Mouse (Mus musculus) limb, embryonic 13.5 days (tissue): ENCODE data around the gene Zfp346. TPM values are rescaled to one million over a fixed set of nuclear protein-coding genes. Genes with fewer than 3 reads are reported as not detected.

ENCODE experiments used
- ATAC-seq: fragments of 200-750 bp; cut with Nextera tagmentation; 2 replicates; pipeline ENCODE4 v1.8.0; 2017; ENCODE audit warnings: low read depth, moderate number of reproducible peaks, moderate TSS enrichment; ENCODE audit not compliant: low FRiP score
- H3K27ac ChIP-seq: fragments of 300-500 bp; sonication (generic); 2 replicates; pipeline ENCODE4 v1.5.1; 2015; ENCODE audit warnings: inconsistent platforms, mild to moderate bottlenecking, moderate library complexity
- H3K27me3 ChIP-seq: fragments of 300-500 bp; sonication (generic); 2 replicates; pipeline ENCODE4 v1.6.1; 2015; ENCODE audit warnings: mild to moderate bottlenecking, inconsistent platforms
- H3K36me3 ChIP-seq: fragments of 300-500 bp; sonication (generic); 2 replicates; pipeline ENCODE4 v1.6.1; 2015; ENCODE audit warnings: inconsistent platforms, mild to moderate bottlenecking, moderate library complexity
- H3K4me1 ChIP-seq: fragments of 300-500 bp; sonication (generic); 2 replicates; pipeline ENCODE4 v1.6.1; 2015; ENCODE audit warnings: inconsistent platforms
- H3K4me2 ChIP-seq: fragments of 300-500 bp; sonication (generic); replicated peaks from 2 replicates; pipeline ENCODE4 v1.6.1; 2015; ENCODE audit warnings: inconsistent platforms, mild to moderate bottlenecking, moderate library complexity
- H3K4me3 ChIP-seq: fragments of 300-500 bp; sonication (generic); 2 replicates; pipeline ENCODE4 v1.5.1; 2015; ENCODE audit warnings: moderate library complexity, mild to moderate bottlenecking, inconsistent platforms
- H3K9ac ChIP-seq: fragments of 300-500 bp; sonication (generic); 2 replicates; pipeline ENCODE4 v1.6.1; 2015; ENCODE audit warnings: mild to moderate bottlenecking, inconsistent platforms
- H3K9me3 ChIP-seq: fragments of 300-500 bp; sonication (generic); 2 replicates; pipeline ENCODE4 v1.6.1; 2016; ENCODE audit warnings: inconsistent platforms
- WGBS: fragments of 180-500 bp; shearing (Covaris S2); methylation state at CpG from one replicate; pipeline ENCODE4 v1.1.7; 2015; 5-methylcytosine and 5-hydroxymethylcytosine counted together
- polyA plus RNA-seq: library from polyadenylated mRNA; unstranded; fragments of >200 nt; fragmentation: Nextera tagmentation; extraction: Ambion mirVana; gene quantifications from 2 replicates; pipeline ENCODE4 v1.2.1, GENCODE M21; 2015

The Zfp346 gene
- polyA plus RNA-seq, 1 experiment from 2014 or later, result 31.5 TPM

DNA sequence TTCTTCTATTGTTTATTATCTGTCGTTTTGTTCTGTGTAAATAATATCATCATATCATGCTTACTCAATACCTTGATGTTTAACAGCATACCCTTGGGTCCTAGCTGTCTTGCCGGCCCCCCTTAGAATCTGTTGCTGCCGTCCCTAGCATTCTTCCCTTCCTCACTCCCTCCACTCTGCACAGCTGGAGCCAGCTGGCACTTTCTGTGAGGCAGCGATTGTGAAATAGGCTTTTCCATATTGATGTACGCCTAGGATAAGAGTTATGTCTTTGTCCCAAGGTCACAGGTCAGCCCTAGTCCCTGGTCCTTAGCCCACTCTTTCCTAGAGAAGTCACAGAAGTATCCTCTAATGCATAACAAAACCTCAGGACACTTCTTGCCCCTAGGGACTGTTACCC lies 58.4 kb downstream of the Zfp346 start:
- no peaks in the 10 kb centered on the region for H3K4me1 ChIP-seq
- H3K4me3 ChIP-seq, result no peak overlapping the region
- H3K9ac ChIP-seq, result no peak overlapping the region
- no peak overlapping the region for H3K4me2 ChIP-seq
- H3K36me3 ChIP-seq, result peaks cover 7% of the 10 kb centered on the region; the same call in 1 of the 2 replicates
- no peaks in the 10 kb centered on the region for H3K9me3 ChIP-seq
- no peaks in the 10 kb centered on the region for H3K27me3 ChIP-seq
- WGBS, result 69% methylated on average over 5 of the region's 5 CpGs
- ATAC-seq, result peak; percentile 34; the same call in 1 of the 2 replicates
- no peak overlapping the region for H3K27ac ChIP-seq

- Histone ChIP-seq H3K36me3 (peaks cover 7% of the 10 kb centered on the region; the same call in 1 of the 2 replicates), H3K9me3 (0 out of 2 replicates have a peak, but pooled peaks cover 5% of the 10 kb centered on the region), H3K9ac (no peak overlapping the region), H3K27ac (no peak overlapping the region), H3K4me1 (0 out of 2 replicates have a peak, but pooled peaks cover 5% of the 10 kb centered on the region), H3K27me3 (no peaks in the 10 kb centered on the region), H3K4me2 (no peak overlapping the region), H3K4me3 (no peak overlapping the region)
- ATAC-seq, result no peak
- 94% methylated on average over 16 of the region's 16 CpGs for WGBS
Measured at GRCm38 (mm10) chr13:55165831-55166339, 60.8 kb downstream of the Zfp346 start.

DNA sequence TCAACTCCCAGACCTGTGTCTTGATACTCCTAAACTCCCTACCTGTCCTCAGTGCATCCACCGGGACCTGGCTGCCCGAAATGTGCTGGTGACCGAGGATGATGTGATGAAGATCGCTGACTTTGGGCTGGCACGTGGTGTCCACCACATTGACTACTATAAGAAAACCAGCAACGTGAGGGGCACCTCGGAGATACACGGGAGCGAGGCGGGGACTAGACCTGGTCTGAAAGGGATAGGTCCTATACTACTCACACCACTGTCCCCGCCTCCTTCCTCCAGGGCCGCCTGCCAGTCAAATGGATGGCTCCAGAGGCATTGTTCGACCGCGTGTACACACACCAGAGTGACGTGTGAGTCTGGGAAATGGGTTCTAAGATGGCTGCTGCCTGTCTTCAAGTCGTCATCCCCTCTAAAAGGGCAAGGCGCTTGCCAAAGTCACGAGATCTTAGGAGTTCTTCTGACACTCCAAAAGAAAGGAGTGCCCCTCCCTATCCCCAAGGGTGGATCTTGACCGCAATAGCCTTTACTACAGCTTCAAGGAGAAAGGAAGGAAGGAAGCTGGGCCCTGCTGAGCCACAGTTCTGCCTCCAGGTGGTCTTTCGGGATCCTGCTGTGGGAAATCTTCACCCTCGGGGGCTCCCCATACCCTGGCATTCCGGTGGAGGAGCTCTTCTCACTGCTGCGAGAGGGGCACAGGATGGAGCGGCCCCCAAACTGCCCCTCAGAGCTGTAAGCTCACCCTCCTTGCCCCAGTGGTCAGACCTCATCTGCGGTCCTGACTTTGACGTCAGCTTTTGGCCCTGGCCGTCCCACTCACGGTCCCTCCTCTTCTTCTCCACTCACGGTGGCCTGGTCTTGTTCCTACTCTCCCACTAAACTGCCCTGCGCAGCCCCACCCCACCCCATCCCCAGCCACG lies 62.0 kb downstream of the Zfp346 start:
- Histone ChIP-seq H3K9ac (no peak overlapping the region), H3K27me3 (no peaks in the 10 kb centered on the region), H3K36me3 (0 out of 2 replicates have a peak, but pooled peaks cover 7% of the 10 kb centered on the region), H3K4me2 (no peak overlapping the region), H3K27ac (no peak overlapping the region), H3K4me3 (no peak overlapping the region), H3K4me1 (peaks cover 14% of the 10 kb centered on the region), H3K9me3 (0 out of 2 replicates have a peak, but pooled peaks cover 5% of the 10 kb centered on the region)
- 88% methylated on average over 32 of the region's 32 CpGs for WGBS
- ATAC-seq, result no peak

DNA sequence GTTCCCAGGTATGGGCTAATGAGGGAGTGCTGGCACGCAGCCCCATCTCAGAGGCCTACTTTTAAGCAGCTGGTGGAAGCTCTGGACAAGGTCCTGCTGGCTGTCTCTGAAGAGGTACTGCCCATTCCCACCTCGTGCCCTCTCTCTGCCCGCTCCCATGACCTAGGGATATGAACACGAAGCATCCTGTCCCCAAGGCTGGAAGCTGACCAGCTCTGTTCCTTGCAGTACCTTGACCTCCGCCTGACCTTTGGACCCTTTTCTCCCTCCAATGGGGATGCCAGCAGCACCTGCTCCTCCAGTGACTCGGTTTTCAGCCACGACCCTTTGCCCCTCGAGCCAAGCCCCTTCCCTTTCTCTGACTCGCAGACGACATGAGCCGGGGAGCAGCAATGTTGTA lies 62.7 kb downstream of the Zfp346 start:
- WGBS, result 79% methylated on average over 11 of the region's 11 CpGs
- Histone ChIP-seq H3K9me3 (0 out of 2 replicates have a peak, but pooled peaks cover 5% of the 10 kb centered on the region), H3K4me1 (peaks cover 16% of the 10 kb centered on the region), H3K27me3 (no peaks in the 10 kb centered on the region), H3K27ac (no peak overlapping the region), H3K4me3 (no peak overlapping the region), H3K4me2 (no peak overlapping the region), H3K9ac (no peak overlapping the region), H3K36me3 (0 out of 2 replicates have a peak, but pooled peaks cover 7% of the 10 kb centered on the region)
- no peak for ATAC-seq

DNA sequence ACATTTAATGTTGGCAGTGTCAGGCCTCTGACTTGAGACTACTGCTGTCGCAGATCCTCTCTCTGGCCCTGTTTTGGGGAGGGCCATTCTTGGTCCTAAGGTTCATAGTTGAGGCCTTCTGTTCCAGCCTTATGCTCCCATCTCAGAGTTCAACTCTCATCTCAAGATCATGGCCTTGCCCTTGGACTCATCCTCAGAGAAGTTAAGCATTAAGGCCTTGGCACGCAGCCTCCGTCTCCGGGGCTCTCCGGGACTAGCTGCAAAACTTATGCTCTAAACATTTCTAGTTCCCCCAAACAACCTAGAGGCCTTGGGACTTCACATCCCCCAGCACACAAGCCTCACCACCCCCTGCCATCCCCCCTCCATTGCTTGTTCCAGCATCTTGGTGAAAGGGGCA lies 63.1 kb downstream of the Zfp346 start:
- H3K27ac ChIP-seq, result 0 out of 2 replicates have a peak overlapping the region, but pooled peaks have one; percentile 3
- WGBS, result 85% methylated on average over 5 of the region's 5 CpGs
- no peak for ATAC-seq

DNA sequence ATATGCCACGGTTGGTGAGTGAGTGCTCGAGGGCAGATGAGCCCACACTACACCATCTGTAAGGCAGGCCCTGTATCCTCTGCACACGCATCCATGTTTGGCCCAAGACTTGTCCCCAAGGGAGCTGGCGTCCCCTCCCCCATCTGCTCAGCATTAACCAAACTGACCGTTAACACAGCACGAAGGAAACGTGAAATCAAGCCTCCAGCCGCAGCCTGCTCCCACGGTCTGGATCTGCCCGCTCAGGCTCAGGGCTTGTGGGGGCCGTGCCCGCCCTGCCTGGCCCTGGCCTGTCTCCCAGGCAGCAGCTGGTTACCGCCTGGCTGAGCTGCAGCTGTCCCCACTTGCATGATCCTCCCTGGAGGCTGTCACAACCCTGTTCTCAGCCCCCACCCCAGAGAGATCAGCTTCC lies 63.9 kb downstream of the Zfp346 start:
- H3K4me3 ChIP-seq, result no peak overlapping the region
- H3K27me3 ChIP-seq, result no peaks in the 10 kb centered on the region
- H3K4me1 ChIP-seq, result peaks cover 16% of the 10 kb centered on the region
- WGBS, result 51% methylated on average over 13 of the region's 13 CpGs
- H3K4me2 ChIP-seq, result no peak overlapping the region
- 0 out of 2 replicates have a peak overlapping the region, but pooled peaks have one; percentile 8 for H3K9ac ChIP-seq
- peak overlapping the region; percentile 23; the same call in 1 of the 2 replicates for H3K27ac ChIP-seq
- H3K9me3 ChIP-seq, result 0 out of 2 replicates have a peak, but pooled peaks cover 5% of the 10 kb centered on the region
- ATAC-seq, result peak; percentile 78
- 0 out of 2 replicates have a peak, but pooled peaks cover 7% of the 10 kb centered on the region for H3K36me3 ChIP-seq

More for the DNA sequence above, 63.1 kb downstream of the Zfp346 start:
- Histone ChIP-seq H3K27me3 (no peaks in the 10 kb centered on the region), H3K4me3 (no peak overlapping the region), H3K9ac (no peak overlapping the region), H3K4me2 (no peak overlapping the region), H3K36me3 (0 out of 2 replicates have a peak, but pooled peaks cover 7% of the 10 kb centered on the region), H3K9me3 (0 out of 2 replicates have a peak, but pooled peaks cover 5% of the 10 kb centered on the region), H3K4me1 (peaks cover 16% of the 10 kb centered on the region)

DNA sequence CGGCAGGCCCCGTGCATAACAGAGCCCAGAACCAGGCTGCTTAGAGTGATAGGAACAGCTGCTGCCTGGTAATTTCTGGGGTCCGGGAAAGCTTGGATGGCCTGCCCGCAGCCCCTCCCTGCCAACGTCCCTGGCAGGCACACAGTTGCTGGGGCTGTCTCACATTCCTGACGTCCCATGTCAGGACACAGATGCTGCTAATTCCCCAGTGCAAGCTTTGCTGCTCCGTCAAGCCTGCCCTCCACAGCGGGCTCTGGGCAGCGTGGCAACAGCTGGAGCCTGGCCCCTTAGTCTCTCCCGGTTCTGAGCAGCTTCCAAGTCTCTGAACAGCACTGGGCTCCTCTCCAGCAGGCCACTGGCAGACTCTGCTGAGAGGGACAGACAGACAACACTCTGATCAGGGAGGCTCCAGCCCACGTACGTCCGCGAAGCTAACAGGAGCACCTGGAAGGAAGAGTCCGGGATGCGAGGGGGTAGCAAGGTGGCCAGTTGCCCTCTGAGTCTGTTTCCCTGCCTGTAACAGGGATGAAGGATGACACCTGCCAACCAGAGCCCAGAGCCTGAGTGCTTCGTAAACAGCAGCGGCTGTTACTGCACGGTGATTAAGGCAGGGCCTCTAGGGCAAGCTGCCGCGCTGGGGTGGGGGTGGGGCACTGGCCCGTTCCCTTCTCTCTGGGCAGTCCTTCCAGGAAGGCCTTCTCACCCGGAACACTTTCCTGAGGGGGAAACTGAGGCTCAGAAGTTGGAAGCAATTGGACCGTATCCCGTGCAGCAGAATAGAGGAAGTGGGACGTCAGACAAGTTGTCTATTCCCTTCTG lies 66.6 kb downstream of the Zfp346 start:
- Histone ChIP-seq H3K9ac (peak overlapping the region; percentile 43), H3K27me3 (no peaks in the 10 kb centered on the region), H3K4me2 (peak overlapping the region; percentile 39), H3K27ac (peak overlapping the region; percentile 16; the same call in 1 of the 2 replicates), H3K9me3 (0 out of 2 replicates have a peak, but pooled peaks cover 5% of the 10 kb centered on the region), H3K4me1 (peaks cover 16% of the 10 kb centered on the region), H3K4me3 (peak overlapping the region; percentile 5; the same call in 1 of the 2 replicates), H3K36me3 (no peaks in the 10 kb centered on the region)
- 12% methylated on average over 26 of the region's 26 CpGs for WGBS
- peak; percentile 74 for ATAC-seq

DNA sequence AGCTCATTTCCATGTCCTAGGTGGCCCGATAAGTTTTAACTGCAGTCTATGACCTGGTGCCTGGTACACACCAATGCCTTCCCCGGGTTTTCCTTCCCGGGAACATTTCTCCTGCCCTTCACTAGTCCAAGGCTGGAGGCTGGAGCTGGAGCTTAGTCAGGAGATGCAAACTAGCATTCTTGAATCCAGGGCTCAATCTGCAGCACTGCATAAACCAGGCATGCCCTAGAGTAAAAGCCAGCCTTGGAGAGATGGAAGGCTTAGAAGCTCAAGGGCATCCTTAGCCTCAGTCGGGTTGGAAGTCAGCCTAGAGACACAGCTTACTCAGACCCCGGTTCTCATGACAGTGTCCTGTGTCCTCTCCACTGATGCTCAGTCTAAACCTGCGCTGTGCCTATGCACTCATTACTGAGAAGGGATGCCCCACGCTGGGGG lies 67.2 kb downstream of the Zfp346 start:
- 48% methylated on average over 7 of the region's 7 CpGs for WGBS
- H3K9ac ChIP-seq, result no peak overlapping the region
- no peaks in the 10 kb centered on the region for H3K36me3 ChIP-seq
- 0 out of 2 replicates have a peak overlapping the region, but pooled peaks have one; percentile 5 for H3K4me3 ChIP-seq
- no peaks in the 10 kb centered on the region for H3K27me3 ChIP-seq
- H3K9me3 ChIP-seq, result 0 out of 2 replicates have a peak, but pooled peaks cover 5% of the 10 kb centered on the region
- peak overlapping the region; percentile 39 for H3K4me2 ChIP-seq
- peak overlapping the region; percentile 16; the same call in 1 of the 2 replicates for H3K27ac ChIP-seq
- ATAC-seq, result no peak
- H3K4me1 ChIP-seq, result peaks cover 16% of the 10 kb centered on the region

DNA sequence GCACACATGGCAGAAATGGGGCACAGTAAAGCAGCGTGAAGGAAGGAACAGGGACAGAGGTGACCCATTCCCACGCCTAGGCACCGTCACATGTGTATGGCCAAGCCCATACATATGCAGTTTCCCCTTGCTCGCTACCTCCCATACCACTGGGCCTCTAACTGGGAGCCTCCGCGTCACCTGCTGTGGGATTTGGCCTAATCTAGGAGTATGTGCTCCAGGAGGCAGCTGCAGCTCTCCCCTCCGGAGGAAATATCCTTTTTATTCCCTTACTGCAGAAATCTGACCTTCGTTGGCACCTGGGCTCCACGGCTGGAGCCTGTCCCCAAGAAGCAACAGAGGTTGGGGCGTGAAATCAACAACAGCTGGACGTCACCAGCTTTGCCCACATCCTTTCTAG lies 69.2 kb downstream of the Zfp346 start:
- Histone ChIP-seq H3K9ac (no peak overlapping the region), H3K4me1 (peaks cover 11% of the 10 kb centered on the region), H3K4me3 (no peak overlapping the region), H3K27me3 (no peaks in the 10 kb centered on the region), H3K9me3 (0 out of 2 replicates have a peak, but pooled peaks cover 5% of the 10 kb centered on the region), H3K36me3 (no peaks in the 10 kb centered on the region), H3K4me2 (no peak overlapping the region), H3K27ac (0 out of 2 replicates have a peak overlapping the region, but pooled peaks have one; percentile 33)
- peak; percentile 42; the same call in 1 of the 2 replicates for ATAC-seq
- WGBS, result 66% methylated on average over 11 of the region's 11 CpGs

DNA sequence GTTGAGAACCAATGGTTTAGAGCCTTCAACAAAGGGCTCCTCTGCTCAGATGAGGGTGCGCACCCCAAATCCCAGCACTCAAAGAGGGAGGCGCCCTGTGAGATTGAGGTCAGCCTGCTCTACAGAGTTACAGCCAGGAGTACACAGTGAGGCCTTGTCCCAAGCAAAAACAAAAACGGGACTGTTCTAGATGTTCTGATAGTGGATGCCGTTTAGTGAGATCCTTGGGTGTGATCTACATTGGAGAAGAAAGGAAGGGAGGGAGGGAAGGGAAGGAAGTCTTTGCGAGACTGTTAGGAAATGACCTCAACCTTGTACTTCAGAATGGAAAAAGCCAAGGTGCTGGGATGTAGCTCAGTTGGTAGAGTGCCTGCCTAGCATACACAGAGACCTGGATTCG lies 71.2 kb downstream of the Zfp346 start:
- Histone ChIP-seq H3K27me3 (no peaks in the 10 kb centered on the region), H3K9me3 (no peaks in the 10 kb centered on the region), H3K4me2 (no peak overlapping the region), H3K9ac (no peak overlapping the region), H3K4me1 (peaks cover 9% of the 10 kb centered on the region), H3K36me3 (no peaks in the 10 kb centered on the region), H3K27ac (no peak overlapping the region), H3K4me3 (no peak overlapping the region)
- no peak for ATAC-seq
- WGBS, result 83% methylated on average over 6 of the region's 6 CpGs

DNA sequence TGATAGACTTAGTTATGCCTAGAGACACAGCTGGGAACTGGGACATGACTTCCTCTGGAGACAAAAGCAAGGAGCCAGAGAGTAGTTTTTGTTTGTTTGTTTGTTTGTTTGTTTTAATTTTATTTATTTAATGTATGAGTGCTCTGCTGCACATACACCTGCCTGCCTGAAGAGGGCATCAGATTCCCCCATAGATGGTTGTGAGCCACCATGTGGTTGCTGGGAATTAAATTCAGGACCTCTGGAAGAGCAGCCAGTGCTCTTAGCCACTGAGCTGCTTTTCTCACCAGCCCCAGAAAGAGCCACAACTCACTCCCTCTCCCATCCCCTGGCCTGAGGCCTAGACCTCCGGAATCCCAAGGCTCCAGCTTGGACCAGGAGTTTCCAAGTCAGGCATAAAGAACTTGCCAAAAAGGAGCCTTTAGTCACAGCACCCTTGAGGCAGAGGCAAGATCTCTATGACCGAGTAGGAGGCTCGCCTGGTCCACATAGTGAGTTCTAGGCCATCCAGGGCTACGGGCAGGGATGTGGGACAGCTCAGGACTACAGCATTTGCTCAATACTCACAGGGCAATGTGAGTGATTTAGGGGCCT lies 72.9 kb downstream of the Zfp346 start:
- WGBS, result 64% methylated on average over 4 of the region's 4 CpGs
- Histone ChIP-seq H3K4me3 (no peak overlapping the region), H3K4me2 (no peak overlapping the region), H3K4me1 (no peaks in the 10 kb centered on the region), H3K27ac (peak overlapping the region; percentile 44; the same call in 1 of the 2 replicates), H3K9me3 (no peaks in the 10 kb centered on the region), H3K36me3 (no peaks in the 10 kb centered on the region), H3K9ac (no peak overlapping the region), H3K27me3 (no peaks in the 10 kb centered on the region)
- no peak for ATAC-seq
